Mouse (Mus musculus): Measurements from ENCODE around the gene Akap6. TPM values are rescaled to one million over a fixed set of nuclear protein-coding genes. Genes with fewer than 3 reads are reported as not detected.

Akap6 gene
- polyA plus RNA-seq, 1 experiment from 2014 or later: 4.3 TPM

DNA sequence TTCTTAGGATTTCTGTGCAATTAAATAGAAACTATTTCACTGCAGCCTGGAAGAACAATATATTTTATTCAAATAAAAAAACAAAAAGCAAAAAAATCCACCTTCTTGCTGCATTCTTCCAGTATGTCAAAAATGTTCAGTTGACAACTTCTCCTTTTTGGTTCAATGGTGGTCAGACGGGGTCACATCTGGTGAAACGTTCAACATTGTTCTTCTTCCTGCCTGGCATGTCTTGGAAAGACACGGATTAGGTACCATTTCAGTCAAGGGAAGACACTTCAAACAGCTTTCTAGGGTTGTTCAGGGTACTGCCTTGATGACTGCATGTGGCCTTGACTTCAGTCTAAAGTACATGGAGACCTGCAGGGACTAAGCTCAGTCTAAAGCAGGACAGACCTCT lies 258.8 kb downstream of the Akap6 start:
- 57% methylated on average over 3 of the region's 3 CpGs for WGBS
- Histone ChIP-seq H3K27me3 (replicated peaks; ENCODE audit: low read depth, poor library complexity, severe bottlenecking) (no peaks in the 10 kb centered on the region), H3K9me3 (no peaks in the 10 kb centered on the region), H3K4me3 (no peak overlapping the region), H3K27ac (replicated peaks) (no peak overlapping the region), H3K36me3 (replicated peaks) (no peaks in the 10 kb centered on the region), H3K4me1 (0 out of 2 replicates have a peak, but pooled peaks cover 3% of the 10 kb centered on the region)
- DNase-seq (ENCODE audit: low spot score): no peak

- no peak overlapping the region for H3K4me3 ChIP-seq
- H3K27ac ChIP-seq (replicated peaks): no peak overlapping the region
- H3K9me3 ChIP-seq: no peaks in the 10 kb centered on the region
- no peaks in the 10 kb centered on the region for H3K27me3 ChIP-seq (replicated peaks; ENCODE audit: low read depth, poor library complexity, severe bottlenecking)
- 89% methylated on average over 6 of the region's 6 CpGs for WGBS
- no peaks in the 10 kb centered on the region for H3K36me3 ChIP-seq (replicated peaks)
- no peaks in the 10 kb centered on the region for H3K4me1 ChIP-seq
- no peak for DNase-seq (ENCODE audit: low spot score)
These were observed 292.6 kb downstream of the Akap6 start for GRCm38 (mm10) chr12:52991745-52992144.

DNA sequence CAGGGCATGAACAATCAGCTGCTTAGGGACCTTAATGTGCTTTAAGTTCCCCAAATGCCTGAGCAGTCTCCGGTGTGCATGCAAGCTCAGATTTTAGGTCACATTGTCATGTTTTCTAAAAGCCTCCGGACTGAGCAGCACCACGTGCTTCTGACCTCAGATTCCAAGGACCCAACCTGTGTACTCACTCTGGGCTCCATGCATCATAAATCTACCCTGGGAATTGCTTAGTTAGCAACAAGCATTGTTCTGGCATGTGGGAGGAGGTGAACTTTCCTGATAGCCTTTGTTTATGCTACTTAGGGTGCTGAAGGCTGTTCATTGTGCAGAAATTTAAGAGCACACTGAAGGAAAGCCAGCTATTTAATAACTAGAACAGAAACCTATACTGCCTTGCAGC lies 313.2 kb downstream of the Akap6 start:
- H3K36me3 ChIP-seq (replicated peaks): no peaks in the 10 kb centered on the region
- peaks cover 7% of the 10 kb centered on the region for H3K4me1 ChIP-seq
- no peak overlapping the region for H3K4me3 ChIP-seq
- DNase-seq (ENCODE audit: low spot score): no peak
- no peaks in the 10 kb centered on the region for H3K9me3 ChIP-seq
- H3K27me3 ChIP-seq (replicated peaks; ENCODE audit: low read depth, poor library complexity, severe bottlenecking): no peaks in the 10 kb centered on the region
- WGBS: 34% methylated on average over 3 of the region's 3 CpGs
- H3K27ac ChIP-seq (replicated peaks): no peak overlapping the region

DNA sequence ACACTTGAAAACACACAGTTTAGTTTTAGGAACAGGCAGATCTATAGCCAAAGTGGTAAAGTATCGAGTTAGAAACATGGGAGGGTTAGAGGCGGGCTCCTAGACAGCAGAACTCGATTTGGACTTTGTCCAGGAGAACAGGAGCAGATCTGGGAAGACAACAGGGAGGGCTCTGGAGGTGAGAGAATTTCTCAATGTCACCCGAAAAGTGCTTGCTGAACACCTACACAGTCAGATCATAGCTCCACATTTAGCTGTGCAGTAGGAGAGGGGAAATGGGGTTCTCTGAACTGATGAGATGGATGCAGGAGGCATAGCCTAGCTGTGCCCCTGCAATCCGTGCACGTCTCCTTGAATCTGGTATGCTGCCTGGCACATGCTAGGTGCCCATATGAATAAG lies 315.4 kb downstream of the Akap6 start:
- Histone ChIP-seq H3K9me3 (no peaks in the 10 kb centered on the region), H3K4me3 (no peak overlapping the region), H3K27me3 (replicated peaks; ENCODE audit: low read depth, poor library complexity, severe bottlenecking) (no peaks in the 10 kb centered on the region), H3K27ac (replicated peaks) (no peak overlapping the region), H3K36me3 (replicated peaks) (no peaks in the 10 kb centered on the region), H3K4me1 (peaks cover 7% of the 10 kb centered on the region)
- WGBS: 91% methylated on average over 6 of the region's 6 CpGs
- DNase-seq (ENCODE audit: low spot score): no peak

DNA sequence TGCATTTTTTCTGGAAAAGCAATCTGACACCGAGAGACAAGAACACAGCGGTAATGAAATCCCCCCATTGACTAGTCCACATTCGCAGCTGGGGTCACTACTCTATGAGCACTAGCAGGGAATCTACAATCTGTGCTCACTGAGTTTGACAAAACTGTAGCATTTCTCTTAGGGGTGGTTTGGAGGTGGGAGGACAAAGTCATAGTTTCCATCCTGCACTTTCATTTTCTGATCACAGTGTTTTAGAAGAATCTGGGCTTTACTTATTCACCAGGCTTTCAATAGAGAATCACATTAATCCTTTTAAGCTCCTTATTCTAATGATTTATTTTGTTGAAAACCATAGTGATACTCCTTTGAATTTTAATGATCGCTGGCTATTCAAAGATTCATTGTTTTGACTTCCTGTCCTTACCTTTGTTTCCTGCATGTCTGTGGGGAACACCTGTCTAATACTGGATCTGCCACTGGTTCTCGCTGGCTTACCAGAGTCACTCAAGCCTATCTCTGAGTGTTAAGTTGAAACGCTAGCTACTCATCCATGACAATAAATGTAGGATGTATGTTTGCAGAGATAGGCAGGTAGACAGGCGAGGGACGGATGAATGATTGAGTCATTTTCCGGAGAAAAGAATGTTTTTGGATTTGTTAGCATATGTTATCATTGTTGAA lies 325.5 kb downstream of the Akap6 start:
- H3K27ac ChIP-seq (replicated peaks): no peak overlapping the region
- no peak overlapping the region for H3K4me3 ChIP-seq
- no peak for DNase-seq (ENCODE audit: low spot score)
- 0 out of 2 replicates have a peak, but pooled peaks cover 4% of the 10 kb centered on the region for H3K4me1 ChIP-seq
- no peaks in the 10 kb centered on the region for H3K36me3 ChIP-seq (replicated peaks)
- WGBS: 77% methylated on average over 9 of the region's 9 CpGs
- no peaks in the 10 kb centered on the region for H3K9me3 ChIP-seq
- H3K27me3 ChIP-seq (replicated peaks; ENCODE audit: low read depth, poor library complexity, severe bottlenecking): no peaks in the 10 kb centered on the region

DNA sequence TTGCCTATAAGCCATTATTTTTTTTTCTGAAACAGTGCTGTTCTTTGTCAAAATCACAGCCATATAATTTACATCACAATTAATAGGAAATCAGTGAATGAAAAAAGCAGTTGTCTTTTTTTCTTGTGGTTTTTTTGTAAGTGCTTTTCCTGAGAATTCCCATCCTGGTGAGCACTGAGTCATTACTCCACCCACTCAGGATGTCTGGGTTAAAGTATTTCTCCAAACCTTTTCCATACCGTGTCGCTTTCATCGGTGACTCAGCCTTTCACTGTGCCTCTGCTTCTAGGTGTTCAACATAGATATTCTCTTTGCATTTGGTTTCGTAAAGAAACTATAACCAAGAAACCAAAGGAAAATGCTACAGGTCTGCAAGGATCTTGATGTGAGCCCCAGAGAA lies 328.1 kb downstream of the Akap6 start:
- no peaks in the 10 kb centered on the region for H3K36me3 ChIP-seq (replicated peaks)
- DNase-seq (ENCODE audit: low spot score): no peak
- H3K9me3 ChIP-seq: no peaks in the 10 kb centered on the region
- H3K27me3 ChIP-seq (replicated peaks; ENCODE audit: low read depth, poor library complexity, severe bottlenecking): no peaks in the 10 kb centered on the region
- peaks cover 4% of the 10 kb centered on the region; the same call in 1 of the 2 replicates for H3K4me1 ChIP-seq
- no peak overlapping the region for H3K4me3 ChIP-seq
- H3K27ac ChIP-seq (replicated peaks): no peak overlapping the region
- 85% methylated on average over 4 of the region's 4 CpGs for WGBS

DNA sequence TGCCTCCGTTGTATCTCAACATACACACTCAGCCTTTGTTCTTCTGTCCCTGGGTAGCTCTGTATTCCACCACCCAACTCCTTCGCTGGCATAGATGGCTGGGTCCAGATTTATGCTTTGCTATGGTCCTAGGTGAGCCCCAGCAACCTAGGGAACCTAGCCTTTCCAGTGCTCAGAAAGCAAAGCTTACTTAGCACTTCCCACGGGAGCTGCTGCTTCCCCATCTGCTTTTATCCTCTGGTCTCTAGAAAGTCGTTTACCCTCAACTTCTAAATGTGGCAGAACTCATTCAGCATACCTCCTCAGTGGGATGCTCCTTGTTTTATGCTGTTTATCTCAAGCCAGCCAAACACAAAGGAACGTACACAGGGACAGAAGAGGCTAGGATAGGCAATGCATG lies 329.7 kb downstream of the Akap6 start:
- Histone ChIP-seq H3K36me3 (replicated peaks) (no peaks in the 10 kb centered on the region), H3K9me3 (no peaks in the 10 kb centered on the region), H3K27me3 (replicated peaks; ENCODE audit: low read depth, poor library complexity, severe bottlenecking) (no peaks in the 10 kb centered on the region), H3K27ac (replicated peaks) (no peak overlapping the region), H3K4me1 (peaks cover 16% of the 10 kb centered on the region), H3K4me3 (no peak overlapping the region)
- WGBS: 61% methylated on average over 5 of the region's 5 CpGs
- DNase-seq (ENCODE audit: low spot score): no peak

- no peak overlapping the region for H3K27ac ChIP-seq (replicated peaks)
- H3K36me3 ChIP-seq (replicated peaks): no peaks in the 10 kb centered on the region
- DNase-seq (ENCODE audit: low spot score): no peak
- H3K27me3 ChIP-seq (replicated peaks; ENCODE audit: low read depth, poor library complexity, severe bottlenecking): no peaks in the 10 kb centered on the region
- H3K4me3 ChIP-seq: no peak overlapping the region
- no peaks in the 10 kb centered on the region for H3K9me3 ChIP-seq
- H3K4me1 ChIP-seq: peaks cover 18% of the 10 kb centered on the region
- 80% methylated on average over 6 of the region's 6 CpGs for WGBS
These were observed 330.7 kb downstream of the Akap6 start for GRCm38 (mm10) chr12:53029910-53030309.

- no peaks in the 10 kb centered on the region for H3K27me3 ChIP-seq (replicated peaks; ENCODE audit: low read depth, poor library complexity, severe bottlenecking)
- H3K9me3 ChIP-seq: no peaks in the 10 kb centered on the region
- peak; percentile 74 for DNase-seq (ENCODE audit: low spot score)
- peak overlapping the region; percentile 84 for H3K27ac ChIP-seq (replicated peaks)
- peaks cover 18% of the 10 kb centered on the region for H3K4me1 ChIP-seq
- peak overlapping the region; percentile 23; the same call in 1 of the 2 replicates for H3K4me3 ChIP-seq
- H3K36me3 ChIP-seq (replicated peaks): no peaks in the 10 kb centered on the region
- WGBS: 9% methylated on average over 7 of the region's 7 CpGs
These were observed 333.6 kb downstream of the Akap6 start for GRCm38 (mm10) chr12:53032762-53033161.

DNA sequence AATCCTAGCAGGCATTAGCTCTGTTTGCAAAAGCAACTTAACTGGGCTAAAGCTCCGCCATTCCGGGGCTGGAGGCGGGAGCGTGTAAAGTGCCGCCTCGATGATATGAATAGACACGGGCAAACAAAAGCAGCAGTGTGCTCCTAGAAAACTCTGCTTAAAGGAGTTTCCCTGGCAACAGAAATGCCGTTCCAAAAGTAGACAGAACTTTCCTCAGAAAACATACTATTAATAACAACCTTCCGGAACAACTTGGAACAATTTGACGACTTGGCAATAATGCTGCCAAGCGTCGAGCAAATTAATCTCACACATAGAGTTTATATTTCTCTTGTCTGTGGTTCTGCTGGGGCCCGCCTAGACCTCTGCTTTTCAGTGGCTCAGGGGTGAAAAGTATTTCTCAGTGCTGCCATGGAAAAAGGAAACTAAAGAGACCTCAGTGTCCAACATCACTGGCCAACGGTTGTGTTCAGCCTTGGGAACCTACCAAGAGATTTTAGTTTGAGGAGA lies 334.3 kb downstream of the Akap6 start:
- Histone ChIP-seq H3K27ac (replicated peaks) (peak overlapping the region; percentile 84), H3K27me3 (replicated peaks; ENCODE audit: low read depth, poor library complexity, severe bottlenecking) (no peaks in the 10 kb centered on the region), H3K4me3 (peak overlapping the region; percentile 23; the same call in 1 of the 2 replicates), H3K9me3 (no peaks in the 10 kb centered on the region), H3K36me3 (replicated peaks) (no peaks in the 10 kb centered on the region), H3K4me1 (peaks cover 18% of the 10 kb centered on the region)
- 32% methylated on average over 14 of the region's 14 CpGs for WGBS
- DNase-seq (ENCODE audit: low spot score): peak; percentile 60

DNA sequence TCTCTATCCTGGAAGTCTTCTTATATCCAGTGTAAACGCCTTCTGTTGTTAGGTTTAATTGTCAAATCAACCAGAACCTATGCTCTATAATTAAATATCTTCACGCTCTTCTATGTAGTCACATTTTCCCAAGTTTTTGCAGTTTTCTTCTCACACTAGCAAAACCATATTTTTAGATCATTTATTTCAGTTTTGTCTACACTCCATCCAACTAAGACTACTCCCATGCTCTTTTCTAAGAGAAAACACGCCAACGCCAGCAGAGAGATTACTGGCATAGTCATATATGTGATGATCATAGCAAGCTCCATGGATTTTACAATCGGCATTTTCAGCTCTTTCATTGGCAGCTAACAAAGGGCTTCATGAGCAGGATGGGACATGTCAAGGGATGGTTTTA lies 341.5 kb downstream of the Akap6 start:
- no peaks in the 10 kb centered on the region for H3K27me3 ChIP-seq (replicated peaks; ENCODE audit: low read depth, poor library complexity, severe bottlenecking)
- no peak overlapping the region for H3K27ac ChIP-seq (replicated peaks)
- H3K4me1 ChIP-seq: no peaks in the 10 kb centered on the region
- H3K4me3 ChIP-seq: no peak overlapping the region
- 90% methylated on average over 5 of the region's 5 CpGs for WGBS
- no peak for DNase-seq (ENCODE audit: low spot score)
- H3K36me3 ChIP-seq (replicated peaks): no peaks in the 10 kb centered on the region
- no peaks in the 10 kb centered on the region for H3K9me3 ChIP-seq

GRCm38 (mm10) chr12:53042739-53043138 lies 343.6 kb downstream of the Akap6 start:
- H3K4me3 ChIP-seq: no peak overlapping the region
- DNase-seq (ENCODE audit: low spot score): peak; percentile 68
- H3K27me3 ChIP-seq (replicated peaks; ENCODE audit: low read depth, poor library complexity, severe bottlenecking): no peaks in the 10 kb centered on the region
- 28% methylated on average over 5 of the region's 5 CpGs for WGBS
- H3K27ac ChIP-seq (replicated peaks): no peak overlapping the region
- H3K9me3 ChIP-seq: no peaks in the 10 kb centered on the region
- H3K36me3 ChIP-seq (replicated peaks): no peaks in the 10 kb centered on the region
- H3K4me1 ChIP-seq: no peaks in the 10 kb centered on the region

DNA sequence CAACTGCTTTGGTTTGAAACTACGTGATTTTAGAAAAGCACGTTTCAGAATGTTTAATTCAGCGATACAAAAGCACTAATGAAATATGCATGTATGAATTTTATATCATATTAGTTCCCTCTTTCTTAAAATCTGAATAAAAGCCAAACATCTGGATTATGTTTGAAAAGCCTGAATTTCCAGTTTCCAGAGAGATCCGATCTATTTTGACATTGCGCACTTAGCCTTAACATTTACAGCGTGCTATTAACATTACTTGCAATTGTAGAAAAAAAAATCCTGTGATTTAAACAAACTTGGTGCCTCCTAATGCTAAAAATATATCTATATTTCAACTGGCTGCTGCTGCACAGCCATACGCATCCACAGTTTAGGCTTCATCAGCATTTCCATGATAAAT lies 358.4 kb downstream of the Akap6 start:
- peaks cover 21% of the 10 kb centered on the region for H3K4me1 ChIP-seq
- H3K9me3 ChIP-seq: no peaks in the 10 kb centered on the region
- H3K4me3 ChIP-seq: no peak overlapping the region
- H3K27ac ChIP-seq (replicated peaks): no peak overlapping the region
- no peak for DNase-seq (ENCODE audit: low spot score)
- H3K36me3 ChIP-seq (replicated peaks): no peaks in the 10 kb centered on the region
- 93% methylated on average over 7 of the region's 7 CpGs for WGBS
- H3K27me3 ChIP-seq (replicated peaks; ENCODE audit: low read depth, poor library complexity, severe bottlenecking): no peaks in the 10 kb centered on the region
